Mouse (Mus musculus): ENCODE measurements around the gene Ckm. TPM values are rescaled to one million over a fixed set of nuclear protein-coding genes. Genes with fewer than 3 reads are reported as not detected.

Gene Ckm
- polyA plus RNA-seq, 1 experiment, result not detected

DNA sequence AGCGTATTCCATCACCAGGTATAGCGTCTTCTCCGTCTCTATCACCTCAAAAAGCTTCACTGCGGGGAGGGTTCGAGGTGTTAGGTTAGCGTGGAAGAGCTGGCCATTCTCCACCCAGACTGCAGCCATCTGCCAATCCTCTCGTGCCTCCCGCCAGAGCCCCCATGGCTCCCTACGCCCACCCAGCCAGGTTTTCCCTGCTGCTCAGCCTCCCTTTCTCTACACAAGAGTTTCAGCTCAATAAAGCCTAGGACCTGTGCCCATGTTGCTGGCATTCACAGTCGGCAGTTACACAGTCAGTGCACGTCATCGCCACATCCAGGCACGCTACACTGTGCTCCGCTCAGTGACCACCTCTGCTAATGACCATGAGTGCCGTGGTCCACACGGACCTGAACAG lies 43.1 kb downstream of the Ckm start:
- no peak overlapping the region for H3K27ac ChIP-seq (ENCODE audit: insufficient read depth, low read length)
- no peak for TF ChIP-seq CTCF (IDR thresholded peaks at IDR 0.05; ENCODE audit: extremely low read depth, insufficient read depth, low read length)

GRCm38 (mm10) chr7:19449165-19449564 lies 44.6 kb downstream of the Ckm start:
- H3K4me1 ChIP-seq (ENCODE audit: control insufficient read depth, insufficient read depth, low read length), result peaks cover 2% of the 10 kb centered on the region
- H3K4me3 ChIP-seq (ENCODE audit: insufficient read depth, low read length), result no peak overlapping the region
- no peak overlapping the region for H3K27ac ChIP-seq (ENCODE audit: insufficient read depth, low read length)
- TF ChIP-seq POLR2A (IDR thresholded peaks at IDR 0.05; ENCODE audit: extremely low read depth, insufficient read depth, low read length) (no peak), CTCF (IDR thresholded peaks at IDR 0.05; ENCODE audit: extremely low read depth, insufficient read depth, low read length) (no peak)

More for the DNA sequence above, 43.1 kb downstream of the Ckm start:
- Histone ChIP-seq H3K4me3 (ENCODE audit: insufficient read depth, low read length) (no peak overlapping the region), H3K4me1 (ENCODE audit: control insufficient read depth, insufficient read depth, low read length) (peaks cover 2% of the 10 kb centered on the region)

DNA sequence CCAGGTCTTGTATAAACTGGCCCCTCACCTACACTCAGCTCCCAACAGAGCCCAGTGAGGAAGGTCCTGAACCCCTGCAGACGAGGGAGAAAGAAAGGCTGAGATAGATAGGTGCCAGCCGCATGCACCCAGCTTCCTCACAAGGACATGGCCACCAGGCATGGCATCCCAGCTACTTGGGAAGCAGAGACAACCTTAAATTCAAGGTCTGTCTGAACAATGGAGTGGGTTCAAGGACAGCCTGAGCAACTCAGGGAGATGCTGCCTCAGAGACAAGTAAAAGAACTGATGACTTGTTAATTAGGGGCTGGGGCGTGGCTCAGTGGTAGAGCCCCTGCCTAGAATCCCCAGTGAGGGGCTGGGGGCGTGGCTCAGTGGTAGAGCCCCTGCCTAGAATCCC lies 50.6 kb downstream of the Ckm start:
- Histone ChIP-seq H3K27ac (ENCODE audit: insufficient read depth, low read length) (no peak overlapping the region), H3K4me3 (ENCODE audit: insufficient read depth, low read length) (no peak overlapping the region), H3K4me1 (ENCODE audit: control insufficient read depth, insufficient read depth, low read length) (0 out of 2 replicates have a peak, but pooled peaks cover 5% of the 10 kb centered on the region)
- no peak for TF ChIP-seq CTCF (IDR thresholded peaks at IDR 0.05; ENCODE audit: extremely low read depth, insufficient read depth, low read length)
- TF ChIP-seq POLR2A (IDR thresholded peaks at IDR 0.05; ENCODE audit: extremely low read depth, insufficient read depth, low read length), result no peak

GRCm38 (mm10) chr7:19455819-19456495 lies 51.4 kb downstream of the Ckm start:
- TF ChIP-seq CTCF (IDR thresholded peaks at IDR 0.05; ENCODE audit: extremely low read depth, insufficient read depth, low read length) (no peak), POLR2A (IDR thresholded peaks at IDR 0.05; ENCODE audit: extremely low read depth, insufficient read depth, low read length) (no peak)
- H3K4me3 ChIP-seq (ENCODE audit: insufficient read depth, low read length), result peak overlapping the region; percentile 43; the same call in 1 of the 2 replicates
- no peak overlapping the region for H3K27ac ChIP-seq (ENCODE audit: insufficient read depth, low read length)
- 0 out of 2 replicates have a peak, but pooled peaks cover 5% of the 10 kb centered on the region for H3K4me1 ChIP-seq (ENCODE audit: control insufficient read depth, insufficient read depth, low read length)

DNA sequence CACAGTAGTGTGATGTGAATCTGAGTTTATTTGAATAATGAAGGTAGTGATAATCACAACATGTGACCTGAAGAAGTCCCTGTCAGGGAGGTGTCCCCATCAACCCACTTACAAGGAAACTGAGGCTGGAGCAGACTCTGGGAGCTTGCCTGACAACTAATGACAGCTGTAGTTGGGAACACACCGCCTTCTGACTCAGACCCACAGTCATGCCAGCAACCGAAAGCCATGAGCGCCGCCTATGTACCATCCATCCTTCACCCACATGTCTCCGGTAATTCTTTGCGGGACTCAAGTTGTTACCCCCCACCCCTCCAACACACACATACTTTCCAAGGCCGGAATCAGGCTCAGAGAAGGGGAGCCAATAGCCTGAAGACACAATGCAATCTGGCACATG lies 52.1 kb downstream of the Ckm start:
- Histone ChIP-seq H3K4me3 (ENCODE audit: insufficient read depth, low read length) (peak overlapping the region; percentile 43), H3K4me1 (ENCODE audit: control insufficient read depth, insufficient read depth, low read length) (0 out of 2 replicates have a peak, but pooled peaks cover 5% of the 10 kb centered on the region), H3K27ac (ENCODE audit: insufficient read depth, low read length) (no peak overlapping the region)
- TF ChIP-seq CTCF (IDR thresholded peaks at IDR 0.05; ENCODE audit: extremely low read depth, insufficient read depth, low read length), result no peak
- no peak for TF ChIP-seq POLR2A (IDR thresholded peaks at IDR 0.05; ENCODE audit: extremely low read depth, insufficient read depth, low read length)

DNA sequence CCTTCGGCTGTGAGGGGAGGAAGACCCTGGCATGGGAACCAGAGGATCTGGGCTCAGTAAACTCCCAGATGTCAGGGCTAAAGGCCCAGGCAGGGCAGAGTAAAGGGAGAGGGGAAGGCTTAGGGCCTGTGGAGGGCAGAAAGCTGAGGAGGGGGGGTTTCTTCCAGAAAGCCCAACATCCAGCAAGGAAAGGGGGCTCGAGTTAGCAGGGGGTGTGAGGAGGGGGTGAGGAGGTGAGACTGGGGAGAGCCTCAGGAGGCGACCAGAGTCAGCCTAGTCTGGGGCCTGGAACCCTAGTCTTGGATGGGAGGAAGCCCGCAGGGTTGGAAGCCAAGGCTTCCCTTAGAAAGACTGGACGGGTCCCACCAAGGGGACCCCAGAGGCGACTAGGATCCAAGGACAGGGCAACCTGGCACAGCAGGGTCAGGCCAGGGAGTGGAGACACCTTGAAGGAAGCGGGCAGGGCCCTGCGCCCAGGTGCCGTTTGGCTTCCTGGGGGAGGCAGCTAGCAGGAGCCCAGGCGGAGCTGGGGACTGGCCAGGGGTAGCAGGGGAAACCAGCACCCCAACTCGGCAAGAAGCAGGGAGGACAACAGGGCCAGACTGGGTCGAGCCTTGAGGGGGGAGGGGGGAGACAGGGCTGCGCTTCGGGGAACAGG lies 53.0 kb downstream of the Ckm start:
- H3K27ac ChIP-seq (ENCODE audit: insufficient read depth, low read length), result peak overlapping the region; percentile 22; the same call in 1 of the 2 replicates
- TF ChIP-seq CTCF (IDR thresholded peaks at IDR 0.05; ENCODE audit: extremely low read depth, insufficient read depth, low read length) (no peak), POLR2A (IDR thresholded peaks at IDR 0.05; ENCODE audit: extremely low read depth, insufficient read depth, low read length) (no peak)
- H3K4me3 ChIP-seq (ENCODE audit: insufficient read depth, low read length), result peak overlapping the region; percentile 43
- 0 out of 2 replicates have a peak, but pooled peaks cover 5% of the 10 kb centered on the region for H3K4me1 ChIP-seq (ENCODE audit: control insufficient read depth, insufficient read depth, low read length)

DNA sequence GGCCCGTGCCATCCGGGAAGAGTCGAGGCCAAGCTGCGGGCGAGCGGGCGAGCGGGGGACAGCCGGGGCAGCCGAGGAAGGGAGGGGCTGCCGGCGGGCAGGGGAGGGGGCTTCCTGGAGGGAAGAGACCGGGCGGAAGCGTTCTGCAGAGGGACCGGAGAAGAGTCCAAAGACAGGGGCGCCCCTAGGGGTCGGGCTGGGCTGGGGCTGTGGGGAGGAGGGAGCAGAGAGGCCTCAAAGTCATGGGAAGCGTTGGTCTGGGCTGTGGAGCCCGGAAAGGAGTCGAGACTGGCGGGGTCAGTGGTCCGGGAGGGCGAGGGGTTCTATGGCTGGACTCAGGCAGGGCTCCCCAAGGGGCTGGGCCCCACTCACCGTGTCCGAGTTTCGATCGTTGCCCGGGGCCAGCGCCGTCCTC lies 53.5 kb downstream of the Ckm start:
- H3K4me1 ChIP-seq (ENCODE audit: control insufficient read depth, insufficient read depth, low read length), result 0 out of 2 replicates have a peak, but pooled peaks cover 5% of the 10 kb centered on the region
- H3K4me3 ChIP-seq (ENCODE audit: insufficient read depth, low read length), result peak overlapping the region; percentile 43
- no peak for TF ChIP-seq CTCF (IDR thresholded peaks at IDR 0.05; ENCODE audit: extremely low read depth, insufficient read depth, low read length)
- TF ChIP-seq POLR2A (IDR thresholded peaks at IDR 0.05; ENCODE audit: extremely low read depth, insufficient read depth, low read length), result no peak
- H3K27ac ChIP-seq (ENCODE audit: insufficient read depth, low read length), result no peak overlapping the region

DNA sequence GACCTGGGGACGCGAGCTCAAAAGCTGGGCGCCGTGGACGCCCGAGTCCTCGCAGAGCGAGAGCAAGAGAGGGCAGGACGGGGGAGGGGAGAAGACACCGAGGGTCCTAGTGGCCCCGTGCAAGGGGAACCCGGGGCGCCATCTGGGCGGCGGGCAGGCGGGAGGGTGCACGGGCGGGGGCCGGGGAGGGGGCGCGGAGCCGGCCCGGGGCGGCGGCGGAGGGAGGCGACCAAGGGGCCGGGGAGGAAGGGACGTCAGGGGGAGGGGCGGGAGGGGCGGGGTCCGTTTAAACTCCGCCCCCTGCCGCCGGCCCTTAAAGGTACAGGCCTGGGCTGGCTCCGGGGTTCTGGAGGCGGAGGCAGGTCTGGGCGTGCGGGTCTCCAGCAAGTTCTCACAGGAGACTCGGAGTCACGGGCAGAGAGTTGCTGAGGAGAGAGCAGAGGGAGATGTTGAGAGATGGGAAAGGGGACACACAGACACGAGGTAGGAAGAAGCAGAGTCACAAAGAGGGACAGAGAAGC lies 54.1 kb downstream of the Ckm start, which contains the start of gene Mark4:
Gene Mark4 (minus strand): TSS at position 231 of the 521 bp plus-strand sequence.
- TF ChIP-seq CTCF (IDR thresholded peaks at IDR 0.05; ENCODE audit: extremely low read depth, insufficient read depth, low read length) (no peak), POLR2A (IDR thresholded peaks at IDR 0.05; ENCODE audit: extremely low read depth, insufficient read depth, low read length) (peak; percentile 53; the same call in 1 of the 2 replicates)
- peak within 1 kb of the TSS; percentile 43 for H3K4me3 ChIP-seq (ENCODE audit: insufficient read depth, low read length)
- 0 out of 2 replicates have a peak, but pooled peaks cover 5% of the 10 kb centered on the region for H3K4me1 ChIP-seq (ENCODE audit: control insufficient read depth, insufficient read depth, low read length)
- peak within 1 kb of the TSS; percentile 22; the same call in 1 of the 2 replicates for H3K27ac ChIP-seq (ENCODE audit: insufficient read depth, low read length)

DNA sequence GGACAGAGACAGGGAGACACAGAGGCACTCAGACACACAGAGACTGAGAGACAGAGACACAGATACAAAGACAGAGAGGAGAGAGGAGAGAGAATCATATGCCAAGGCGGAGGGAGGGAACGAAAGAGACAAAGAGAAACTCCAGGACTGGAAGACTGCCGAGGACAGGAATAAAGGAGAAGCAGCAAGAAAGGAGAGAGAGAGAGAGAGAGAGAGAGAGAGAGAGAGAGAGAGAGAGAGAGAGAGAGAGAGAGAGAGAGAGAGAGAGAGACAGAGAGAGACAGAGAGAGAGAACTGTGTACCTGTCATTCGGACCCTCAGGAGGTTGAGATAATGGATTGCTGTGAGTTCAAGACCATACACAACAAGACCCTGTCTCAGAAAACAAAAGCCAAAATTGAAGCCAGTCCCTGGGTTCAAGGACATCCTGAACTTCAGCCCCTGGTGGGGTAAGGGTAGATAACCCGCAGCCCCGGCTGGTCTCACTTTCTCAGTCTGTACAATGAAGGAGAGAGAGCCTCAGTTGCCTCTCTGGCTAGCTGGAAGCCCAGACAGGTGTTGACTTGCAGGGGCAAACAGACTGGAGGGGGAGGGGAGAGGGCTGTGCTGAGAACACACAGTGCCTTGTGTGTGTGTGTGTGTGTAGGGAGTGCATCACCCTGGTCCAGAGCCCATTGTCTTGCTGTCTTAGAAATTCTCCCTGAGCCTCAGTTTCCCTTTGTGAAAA lies 54.7 kb downstream of the Ckm start:
- H3K27ac ChIP-seq (ENCODE audit: insufficient read depth, low read length), result no peak overlapping the region
- peak overlapping the region; percentile 43 for H3K4me3 ChIP-seq (ENCODE audit: insufficient read depth, low read length)
- 0 out of 2 replicates have a peak, but pooled peaks cover 5% of the 10 kb centered on the region for H3K4me1 ChIP-seq (ENCODE audit: control insufficient read depth, insufficient read depth, low read length)
- TF ChIP-seq CTCF (IDR thresholded peaks at IDR 0.05; ENCODE audit: extremely low read depth, insufficient read depth, low read length), result no peak
- TF ChIP-seq POLR2A (IDR thresholded peaks at IDR 0.05; ENCODE audit: extremely low read depth, insufficient read depth, low read length), result no peak

Measured in cortical plate, adult 2 months (tissue).